Mouse (Mus musculus): Measurements from ENCODE around the gene F11r. TPM values are rescaled to one million over a fixed set of nuclear protein-coding genes. Genes with fewer than 3 reads are reported as not detected.

Gene F11r
- total and polyA plus RNA-seq, 3 experiments = 32.9 to 47.5 (median 36.1) TPM

- WGBS = 83% methylated on average over 2 of the region's 2 CpGs
Measured at GRCm38 (mm10) chr1:171513234-171513633, 75.9 kb downstream of the F11r start.

GRCm38 (mm10) chr1:171513760-171514159, 76.4 kb downstream of the F11r start:
- no peak overlapping the region for H3K4me3 ChIP-seq
- 90% methylated on average over 1 of the region's 1 CpGs for WGBS
- H3K36me3 ChIP-seq (ENCODE audit: control insufficient read depth, insufficient read depth, low read length) = no peaks in the 10 kb centered on the region
- no peak overlapping the region for H3K27ac ChIP-seq
- H3K9ac ChIP-seq (ENCODE audit: low read depth, low read length) = no peak overlapping the region
- H3K27me3 ChIP-seq (ENCODE audit: control insufficient read depth, insufficient read depth, low read length) = no peaks in the 10 kb centered on the region
- no peaks in the 10 kb centered on the region for H3K4me1 ChIP-seq (ENCODE audit: control insufficient read depth, insufficient read depth, low read length)
- intact Hi-C loops (cut with DNase I) = loop anchor here (1.0 kb wide), 1 partner anchor 25 kb away; no protein-coding TSS in a partner anchor
- no peaks in the 10 kb centered on the region for H3K79me2 ChIP-seq (replicated peaks; ENCODE audit: control insufficient read depth, insufficient read depth, low read length)
- no peak for DNase-seq
- TF ChIP-seq POLR2A (IDR thresholded peaks at IDR 0.05; ENCODE audit: insufficient read depth, low read depth, low read length) (no peak), CTCF (IDR thresholded peaks at IDR 0.05) (no peak), EP300 (IDR thresholded peaks at IDR 0.05; ENCODE audit: insufficient read depth, low read depth, low read length) (no peak)

More at GRCm38 (mm10) chr1:171513234-171513633, 75.9 kb downstream of the F11r start:
- H3K4me3 ChIP-seq = no peak overlapping the region
- no peaks in the 10 kb centered on the region for H3K27me3 ChIP-seq (ENCODE audit: control insufficient read depth, insufficient read depth, low read length)
- TF ChIP-seq EP300 (IDR thresholded peaks at IDR 0.05; ENCODE audit: insufficient read depth, low read depth, low read length) (no peak), CTCF (IDR thresholded peaks at IDR 0.05) (peak; percentile 34), POLR2A (IDR thresholded peaks at IDR 0.05; ENCODE audit: insufficient read depth, low read depth, low read length) (no peak)
- no peaks in the 10 kb centered on the region for H3K79me2 ChIP-seq (replicated peaks; ENCODE audit: control insufficient read depth, insufficient read depth, low read length)
- no peaks in the 10 kb centered on the region for H3K36me3 ChIP-seq (ENCODE audit: control insufficient read depth, insufficient read depth, low read length)
- no peaks in the 10 kb centered on the region for H3K4me1 ChIP-seq (ENCODE audit: control insufficient read depth, insufficient read depth, low read length)
- H3K9ac ChIP-seq (ENCODE audit: low read depth, low read length) = no peak overlapping the region
- H3K27ac ChIP-seq = no peak overlapping the region
- DNase-seq = no peak
- intact Hi-C loops (cut with DNase I) = loop anchor here (1.0 kb wide), 1 partner anchor 25 kb away; no protein-coding TSS in a partner anchor

Other genes with a start within 250 kb of the F11r start
- 100 to 1,000 TPM; 255 to 283 TPM for gene Pcp4l1, start 241.3 kb upstream of the F11r start, total RNA-seq (2021)
- 165 and 190 TPM in 2 replicates for gene Pcp4l1, start 241.3 kb upstream of the F11r start, polyA plus RNA-seq (2012; rRNA removed)
- not detected for gene Nr1i3, start 223.6 kb upstream of the F11r start, total RNA-seq (2021)
- gene Nr1i3, start 223.6 kb upstream of the F11r start, polyA plus RNA-seq (2012; rRNA removed) = 0.12 TPM in 1 of 2 replicates, not detected in the other
- gene Tomm40l, start 215.0 kb upstream of the F11r start, total RNA-seq (2021) = 10 to 100 TPM; 79.8 to 81.6 TPM
- 63.9 and 83.2 TPM in 2 replicates for gene Tomm40l, start 215.0 kb upstream of the F11r start, polyA plus RNA-seq (2012; rRNA removed)
- 1 to 10 TPM; 2.1 to 2.2 TPM for gene Apoa2, start 212.5 kb upstream of the F11r start, total RNA-seq (2021)
- gene Apoa2, start 212.5 kb upstream of the F11r start, polyA plus RNA-seq (2012; rRNA removed) = 3.9 and 15.3 TPM in 2 replicates
- 10 to 100 TPM; 12.4 to 15.3 TPM for gene Fcer1g, start 203.2 kb upstream of the F11r start, total RNA-seq (2021)
- gene Fcer1g, start 203.2 kb upstream of the F11r start, polyA plus RNA-seq (2012; rRNA removed) = 32.7 and 50.8 TPM in 2 replicates
- 1 to 10 TPM in 1 of 2 experiments, under 1 TPM in 1; 0.29 to 1.5 TPM for gene Adamts4, start 187.1 kb upstream of the F11r start, total RNA-seq (2021)
- 0.92 and 0.94 TPM in 2 replicates for gene Adamts4, start 187.1 kb upstream of the F11r start, polyA plus RNA-seq (2012; rRNA removed)
- 1,000 to 10,000 TPM; 1,369 to 1,610 TPM for gene Ndufs2, start 186.1 kb upstream of the F11r start, total RNA-seq (2021)
- 997 and 1,250 TPM in 2 replicates for gene Ndufs2, start 186.1 kb upstream of the F11r start, polyA plus RNA-seq (2012; rRNA removed)
- 10 to 100 TPM; 16.4 to 17.4 TPM for gene B4galt3, start 167.2 kb upstream of the F11r start, total RNA-seq (2021)
- gene B4galt3, start 167.2 kb upstream of the F11r start, polyA plus RNA-seq (2012; rRNA removed) = 41.9 and 45.7 TPM in 2 replicates
- 10 to 100 TPM in 1 of 2 experiments, 1 to 10 TPM in 1; 9.7 to 12.0 TPM for gene Ppox, start 156.3 kb upstream of the F11r start, total RNA-seq (2021)
- gene Ppox, start 156.3 kb upstream of the F11r start, polyA plus RNA-seq (2012; rRNA removed) = 31.4 and 33.1 TPM in 2 replicates
- 10 to 100 TPM; 19.9 to 20.1 TPM for gene Usp21, start 149.5 kb upstream of the F11r start, total RNA-seq (2021)
- 31.7 and 37.9 TPM in 2 replicates for gene Usp21, start 149.5 kb upstream of the F11r start, polyA plus RNA-seq (2012; rRNA removed)
- gene Ufc1, start 142.5 kb upstream of the F11r start, total RNA-seq (2021) = 10 to 100 TPM; 80.5 to 93.5 TPM
- gene Ufc1, start 142.5 kb upstream of the F11r start, polyA plus RNA-seq (2012; rRNA removed) = 29.7 and 37.7 TPM in 2 replicates
- gene Dedd, start 108.4 kb upstream of the F11r start, total RNA-seq (2021) = 10 to 100 TPM; 20.8 to 22.9 TPM
- 28.8 and 33.0 TPM in 2 replicates for gene Dedd, start 108.4 kb upstream of the F11r start, polyA plus RNA-seq (2012; rRNA removed)
- 10 to 100 TPM; 25.9 to 32.7 TPM for gene Nit1, start 91.9 kb upstream of the F11r start, total RNA-seq (2021)
- gene Nit1, start 91.9 kb upstream of the F11r start, polyA plus RNA-seq (2012; rRNA removed) = 40.1 and 41.3 TPM in 2 replicates
- 10 to 100 TPM; 68.3 to 97.4 TPM for gene Pfdn2, start 91.9 kb upstream of the F11r start, total RNA-seq (2021)
- 25.4 and 29.8 TPM in 2 replicates for gene Pfdn2, start 91.9 kb upstream of the F11r start, polyA plus RNA-seq (2012; rRNA removed)
- gene Klhdc9, start 76.7 kb upstream of the F11r start, total RNA-seq (2021) = under 1 TPM in 1 of 2 experiments, not detected in 1; 0.16 TPM
- gene Klhdc9, start 76.7 kb upstream of the F11r start, polyA plus RNA-seq (2012; rRNA removed) = 0.20 and 0.25 TPM in 2 replicates
- gene Nectin4, start 67.4 kb upstream of the F11r start, total RNA-seq (2021) = under 1 TPM; 0.13 to 0.23 TPM
- 0.21 and 0.29 TPM in 2 replicates for gene Nectin4, start 67.4 kb upstream of the F11r start, polyA plus RNA-seq (2012; rRNA removed)
- gene Arhgap30, start 48.6 kb upstream of the F11r start, total RNA-seq (2021) = 1 to 10 TPM; 2.3 to 2.4 TPM
- 2.6 and 3.2 TPM in 2 replicates for gene Arhgap30, start 48.6 kb upstream of the F11r start, polyA plus RNA-seq (2012; rRNA removed)
- 10 to 100 TPM; 38.4 to 46.6 TPM for gene Usf1, start 26.2 kb upstream of the F11r start, total RNA-seq (2021)
- gene Usf1, start 26.2 kb upstream of the F11r start, polyA plus RNA-seq (2012; rRNA removed) = 47.8 and 64.2 TPM in 2 replicates
- 1 to 10 TPM; 1.3 to 1.8 TPM for gene Tstd1, start 18.7 kb upstream of the F11r start, total RNA-seq (2021)
- gene Tstd1, start 18.7 kb upstream of the F11r start, polyA plus RNA-seq (2012; rRNA removed) = 2.2 and 3.1 TPM in 2 replicates
- 1 to 10 TPM; 1.6 to 2.2 TPM for gene Alyref2, start 65.9 kb downstream of the F11r start, total RNA-seq (2021)
- 2.5 TPM in 2 replicates for gene Alyref2, start 65.9 kb downstream of the F11r start, polyA plus RNA-seq (2012; rRNA removed)
- gene Itln1, start 97.8 kb downstream of the F11r start, total RNA-seq (2021) = not detected
- gene Itln1, start 97.8 kb downstream of the F11r start, polyA plus RNA-seq (2012; rRNA removed) = 0.16 TPM in 1 of 2 replicates, not detected in the other
- gene Cd244a, start 121.7 kb downstream of the F11r start, total RNA-seq (2021) = under 1 TPM; 0.21 to 0.36 TPM
- gene Cd244a, start 121.7 kb downstream of the F11r start, polyA plus RNA-seq (2012; rRNA removed) = 0.29 and 0.88 TPM in 2 replicates
- under 1 TPM; 0.36 to 0.60 TPM for gene Ly9, start 169.9 kb downstream of the F11r start, total RNA-seq (2021)
- gene Ly9, start 169.9 kb downstream of the F11r start, polyA plus RNA-seq (2012; rRNA removed) = 0.35 and 0.74 TPM in 2 replicates
- gene Slamf7, start 215.5 kb downstream of the F11r start, total RNA-seq (2021) = under 1 TPM; 0.16 to 0.21 TPM
- gene Slamf7, start 215.5 kb downstream of the F11r start, polyA plus RNA-seq (2012; rRNA removed) = 0.20 and 0.35 TPM in 2 replicates
- gene Cd48, start 244.5 kb downstream of the F11r start, total RNA-seq (2021) = 1 to 10 TPM; 2.3 to 2.7 TPM
- 3.6 and 4.5 TPM in 2 replicates for gene Cd48, start 244.5 kb downstream of the F11r start, polyA plus RNA-seq (2012; rRNA removed)

All from heart, adult 2 months (tissue).